Mouse (Mus musculus): Measurements from ENCODE around the gene Capn11.

GRCm38 (mm10) chr17:45667481-45667880 is 8.4 kb upstream of the Capn11 start:
- TF ChIP-seq CTCF (IDR thresholded peaks at IDR 0.05; ENCODE audit: low read depth) (no peak), EP300 (IDR thresholded peaks at IDR 0.05; ENCODE audit: low read depth) (no peak)
